Mouse (Mus musculus) embryonic fibroblast, embryonic 13.5 days (primary cell): ENCODE data around the gene Nectin1.

ENCODE experiments used
- CTCF ChIP-seq: IDR thresholded peaks from 2 replicates; pipeline ENCODE4 v1.5.1; 2011; ENCODE audit warnings: mild to moderate bottlenecking, control low read depth, low read length, moderate library complexity, borderline replicate concordance; ENCODE audit not compliant: insufficient read depth
- POLR2A ChIP-seq: IDR thresholded peaks from 2 replicates; pipeline ENCODE4 v1.6.1; 2011; ENCODE audit warnings: low read depth, mild to moderate bottlenecking, control low read depth, low read length, moderate library complexity

DNA sequence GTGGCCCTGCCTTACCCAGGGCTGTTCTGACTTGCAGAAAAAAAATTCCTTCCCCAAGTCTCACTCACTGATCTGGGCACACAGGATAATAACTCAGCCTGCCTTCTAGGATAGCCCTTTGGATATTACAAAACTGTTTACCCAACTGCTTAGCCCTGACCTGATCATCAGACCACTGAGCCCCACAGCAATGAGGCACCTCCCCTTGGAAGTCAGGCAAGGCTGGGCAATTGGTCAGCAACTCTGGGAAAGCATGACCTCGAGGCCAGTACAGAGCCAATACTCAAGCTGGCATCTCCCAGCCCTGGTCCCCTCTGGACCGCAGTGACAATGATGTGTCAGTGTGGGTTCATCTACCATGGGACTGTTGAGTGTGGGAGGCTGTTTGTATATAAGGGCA is 69.4 kb downstream of the Nectin1 start:
- no peak for TF ChIP-seq POLR2A
- TF ChIP-seq CTCF = no peak
